ENCODE assay signal across 10 mouse cellular contexts in genomic region chr2:165716688-165717087, GRCm38 (mm10).
A peak's percentile ranks its signal among the peaks of the same experiment; 100 is the strongest.
DNase-seq lines count a peak whose midpoint lies in the region; ATAC-seq lines count a peak whose summit lies in the region.
"Had no signal": no experiment of that assay in that cellular context is flagged by ENCODE, and none has a peak within 500 bp of the region (broad histone marks: within the 10 kb centered on the region; RNA-seq: fewer than 3 reads in every experiment).

No protein-coding gene starts in this region.

- no peak overlapping the region for H3K27ac ChIP-seq in hindbrain, embryonic 11.5 days (ENCODE audit: low read depth, low read length)
- no peak overlapping the region for H3K27ac ChIP-seq in hindbrain, embryonic 10.5 days
- H3K27ac ChIP-seq: embryonic facial prominence, embryonic 12.5 days; liver, embryonic 15.5 days had no signal

- H3K4me1 ChIP-seq in hindbrain, embryonic 11.5 days (replicated peaks; ENCODE audit: control insufficient read depth, insufficient read depth, low read length) = no peaks in the 10 kb centered on the region
- peaks cover 25% of the 10 kb centered on the region for H3K4me1 ChIP-seq in hindbrain, embryonic 10.5 days (replicated peaks)
- H3K4me1 ChIP-seq: liver, embryonic 15.5 days had no signal

- no peaks in the 10 kb centered on the region for H3K36me3 ChIP-seq in hindbrain, embryonic 11.5 days (ENCODE audit: control insufficient read depth, insufficient read depth, low read length)
- H3K36me3 ChIP-seq in hindbrain, embryonic 10.5 days = peaks cover 33% of the 10 kb centered on the region
- H3K36me3 ChIP-seq: liver, embryonic 15.5 days had no signal

- no peak overlapping the region for H3K4me3 ChIP-seq in hindbrain, embryonic 11.5 days (ENCODE audit: low read depth, low read length)
- no peak overlapping the region for H3K4me3 ChIP-seq in hindbrain, embryonic 10.5 days
- H3K4me3 ChIP-seq: embryonic facial prominence, embryonic 12.5 days; liver, embryonic 15.5 days had no signal

- no peaks in the 10 kb centered on the region for H3K27me3 ChIP-seq in hindbrain, embryonic 11.5 days (ENCODE audit: control insufficient read depth, insufficient read depth, low read length)
- H3K27me3 ChIP-seq in hindbrain, embryonic 10.5 days (ENCODE audit: insufficient read depth, poor library complexity, severe bottlenecking) = no peaks in the 10 kb centered on the region
- H3K27me3 ChIP-seq: embryonic facial prominence, embryonic 12.5 days; liver, embryonic 15.5 days had no signal

- no peak overlapping the region for H3K9ac ChIP-seq in hindbrain, embryonic 11.5 days (ENCODE audit: low read depth, low read length)
- H3K9ac ChIP-seq: embryonic facial prominence, embryonic 12.5 days; liver, embryonic 15.5 days had no signal

- no peaks in the 10 kb centered on the region for H3K9me3 ChIP-seq in hindbrain, embryonic 11.5 days (ENCODE audit: control insufficient read depth, low read length)
- H3K9me3 ChIP-seq in hindbrain, embryonic 10.5 days = 0 out of 2 replicates have a peak, but pooled peaks cover 6% of the 10 kb centered on the region
- H3K9me3 ChIP-seq: embryonic facial prominence, embryonic 12.5 days; liver, embryonic 15.5 days had no signal

- ATAC-seq in hindbrain, embryonic 11.5 days (ENCODE audit: low FRiP score) = no peak
- ATAC-seq in monocyte, adult 5-6 weeks (replicated peaks; ENCODE audit: insufficient number of reproducible peaks, low FRiP score, low TSS enrichment, poor library complexity, severe bottlenecking) = no peak

- WGBS in hindbrain, embryonic 11.5 days = 86% methylated on average over 6 of the region's 6 CpGs
- 82% methylated on average over 6 of the region's 6 CpGs for WGBS in hindbrain, embryonic 10.5 days

- no peak overlapping the region for H3K4me2 ChIP-seq in hindbrain, embryonic 11.5 days (replicated peaks; ENCODE audit: low read depth, low read length)
- H3K4me2 ChIP-seq: embryonic facial prominence, embryonic 12.5 days; liver, embryonic 15.5 days had no signal

- peak; percentile 29 for DNase-seq in hindbrain, embryonic 11.5 days (ENCODE audit: low spot score)
- no peak for DNase-seq in hindbrain, embryonic 10.5 days (ENCODE audit: low spot score)
- peak; percentile 43 for DNase-seq in retina, embryonic 14.5 days (ENCODE audit: low spot score)
- DNase-seq in retina, postnatal 1 day = no peak
- DNase-seq in c-Kit-positive CD71-positive TER-119-positive erythroid progenitor cells, embryonic 14.5 days (ENCODE audit: low spot score) = peak; percentile 12
- peak; percentile 59 for DNase-seq in thymus, postnatal 4 days
- DNase-seq in embryo, embryonic 10.5 days (ENCODE audit: low spot score) = no peak

Comparison
In these comparisons a context has a peak if more than half of its experiments do, and no peak if none do; other contexts are left out.
1. DNase-seq: peak in hindbrain, embryonic 11.5 days (single experiment), retina, embryonic 14.5 days (single experiment), c-Kit-positive CD71-positive TER-119-positive erythroid progenitor cells, embryonic 14.5 days (single experiment) and thymus, postnatal 4 days (single experiment); none in hindbrain, embryonic 10.5 days (single experiment), retina, postnatal 1 day (single experiment) and embryo, embryonic 10.5 days (single experiment).